12 mouse cellular contexts compared by ENCODE assay signal in genomic region chr19:53318143-53319132, GRCm38 (mm10). TPM values are rescaled to one million over a fixed set of nuclear protein-coding genes. Genes with fewer than 3 reads are reported as not detected.
DNase-seq lines count a peak whose midpoint lies in the region; ATAC-seq and TF ChIP-seq lines count a peak whose summit lies in the region.
"Had no signal": no experiment of that assay in that cellular context is flagged by ENCODE, and none has a peak within 500 bp of the region (broad histone marks: within the 10 kb centered on the region; RNA-seq: fewer than 3 reads in every experiment).

No protein-coding gene starts in this region.

- 84% methylated on average over 16 of the region's 16 CpGs for WGBS in forebrain, embryonic 10.5 days
- 81% methylated on average over 16 of the region's 16 CpGs for WGBS in forebrain, postnatal 0 days
- WGBS in liver, embryonic 13.5 days (ENCODE audit: insufficient replicate concordance) = 43% methylated on average over 16 of the region's 16 CpGs
- 62% methylated on average over 16 of the region's 16 CpGs for WGBS in intestine, embryonic 15.5 days
- 66% methylated on average over 16 of the region's 16 CpGs for WGBS in stomach, embryonic 14.5 days
- WGBS in forebrain, embryonic 14.5 days = 81% methylated on average over 16 of the region's 16 CpGs

- H3K9ac ChIP-seq in forebrain, postnatal 0 days = no peak overlapping the region
- peak overlapping the region; percentile 1; the same call in 1 of the 2 replicates for H3K9ac ChIP-seq in liver, embryonic 13.5 days
- H3K9ac ChIP-seq in intestine, embryonic 15.5 days = no peak overlapping the region
- H3K9ac ChIP-seq in stomach, embryonic 14.5 days (replicated peaks; ENCODE audit: low read depth, low read length) = no peak overlapping the region
- H3K9ac ChIP-seq in forebrain, embryonic 14.5 days (ENCODE audit: low read length) = no peak overlapping the region

- H3K4me3 ChIP-seq in forebrain, embryonic 10.5 days = no peak overlapping the region
- H3K4me3 ChIP-seq in forebrain, postnatal 0 days (ENCODE audit: low read depth, low read length) = no peak overlapping the region
- H3K4me3 ChIP-seq in liver, embryonic 13.5 days (replicated peaks) = no peak overlapping the region
- no peak overlapping the region for H3K4me3 ChIP-seq in intestine, embryonic 15.5 days (replicated peaks)
- no peak overlapping the region for H3K4me3 ChIP-seq in stomach, embryonic 14.5 days (ENCODE audit: low read depth, low read length)
- no peak overlapping the region for H3K4me3 ChIP-seq in forebrain, embryonic 14.5 days (ENCODE audit: low read depth, low read length)

- DNase-seq in forebrain, embryonic 10.5 days (ENCODE audit: extremely low spot score, low spot score) = no peak
- DNase-seq in forebrain, postnatal 0 days = no peak
- no peak for DNase-seq in liver, embryonic 13.5 days
- no peak for DNase-seq in liver
- DNase-seq in forebrain, embryonic 14.5 days (ENCODE audit: low spot score) = no peak
- no peak for DNase-seq in kidney, postnatal 14 days
- DNase-seq: gastrocnemius, postnatal 14 days had no signal

- H3K4me1 ChIP-seq in forebrain, embryonic 10.5 days = peaks cover 34% of the 10 kb centered on the region
- peaks cover 5% of the 10 kb centered on the region for H3K4me1 ChIP-seq in forebrain, postnatal 0 days (ENCODE audit: insufficient read depth)
- peaks cover 80% of the 10 kb centered on the region for H3K4me1 ChIP-seq in liver, embryonic 13.5 days (replicated peaks)
- peaks cover 43% of the 10 kb centered on the region for H3K4me1 ChIP-seq in intestine, embryonic 15.5 days (replicated peaks)
- peaks cover 30% of the 10 kb centered on the region for H3K4me1 ChIP-seq in stomach, embryonic 14.5 days (ENCODE audit: control insufficient read depth, insufficient read depth, low read length)
- H3K4me1 ChIP-seq in forebrain, embryonic 14.5 days (ENCODE audit: control insufficient read depth, insufficient read depth, low read length) = peaks cover 8% of the 10 kb centered on the region

- no peaks in the 10 kb centered on the region for H3K27me3 ChIP-seq in forebrain, embryonic 10.5 days (ENCODE audit: poor library complexity, severe bottlenecking)
- H3K27me3 ChIP-seq in forebrain, postnatal 0 days (ENCODE audit: insufficient read depth, low read length) = no peaks in the 10 kb centered on the region
- H3K27me3 ChIP-seq in liver, embryonic 13.5 days = no peaks in the 10 kb centered on the region
- H3K27me3 ChIP-seq in intestine, embryonic 15.5 days (replicated peaks) = no peaks in the 10 kb centered on the region
- H3K27me3 ChIP-seq in stomach, embryonic 14.5 days (ENCODE audit: control insufficient read depth, insufficient read depth, low read length) = no peaks in the 10 kb centered on the region
- H3K27me3 ChIP-seq in forebrain, embryonic 14.5 days (replicated peaks; ENCODE audit: control insufficient read depth, insufficient read depth, low read length) = no peaks in the 10 kb centered on the region

- no peak for ATAC-seq in forebrain, postnatal 0 days
- no peak for ATAC-seq in liver, embryonic 13.5 days (ENCODE audit: low read depth)
- peak; percentile 26; the same call in 1 of the 2 replicates for ATAC-seq in intestine, embryonic 15.5 days
- ATAC-seq in stomach, embryonic 14.5 days (ENCODE audit: insufficient number of reproducible peaks, insufficient read depth, low FRiP score, low read depth) = no peak
- no peak for ATAC-seq in forebrain, embryonic 14.5 days

- H3K4me2 ChIP-seq in forebrain, postnatal 0 days (ENCODE audit: low read depth) = no peak overlapping the region
- 0 out of 2 replicates have a peak overlapping the region, but pooled peaks have one; percentile 6 for H3K4me2 ChIP-seq in liver, embryonic 13.5 days
- H3K4me2 ChIP-seq in intestine, embryonic 15.5 days (replicated peaks) = peak overlapping the region; percentile 26
- peak overlapping the region; percentile 8; the same call in 1 of the 2 replicates for H3K4me2 ChIP-seq in stomach, embryonic 14.5 days (replicated peaks; ENCODE audit: low read depth, low read length)
- no peak overlapping the region for H3K4me2 ChIP-seq in forebrain, embryonic 14.5 days (ENCODE audit: low read length)

- H3K27ac ChIP-seq in forebrain, embryonic 10.5 days = 0 out of 2 replicates have a peak overlapping the region, but pooled peaks have one; percentile 20
- H3K27ac ChIP-seq in forebrain, postnatal 0 days (ENCODE audit: low read depth, low read length) = no peak overlapping the region
- H3K27ac ChIP-seq in liver, embryonic 13.5 days = peak overlapping the region; percentile 29; the same call in 1 of the 2 replicates
- H3K27ac ChIP-seq in intestine, embryonic 15.5 days = peak overlapping the region; percentile 78
- peak overlapping the region; percentile 59; the same call in 1 of the 2 replicates for H3K27ac ChIP-seq in stomach, embryonic 14.5 days (ENCODE audit: low read length)
- no peak overlapping the region for H3K27ac ChIP-seq in forebrain, embryonic 14.5 days (ENCODE audit: low read depth, low read length)

- no peaks in the 10 kb centered on the region for H3K9me3 ChIP-seq in forebrain, embryonic 10.5 days
- H3K9me3 ChIP-seq in forebrain, postnatal 0 days (ENCODE audit: low read length) = no peaks in the 10 kb centered on the region
- no peaks in the 10 kb centered on the region for H3K9me3 ChIP-seq in liver, embryonic 13.5 days (replicated peaks)
- H3K9me3 ChIP-seq in intestine, embryonic 15.5 days = no peaks in the 10 kb centered on the region
- no peaks in the 10 kb centered on the region for H3K9me3 ChIP-seq in stomach, embryonic 14.5 days (ENCODE audit: control insufficient read depth, low read depth, low read length)
- no peaks in the 10 kb centered on the region for H3K9me3 ChIP-seq in forebrain, embryonic 14.5 days (replicated peaks; ENCODE audit: control insufficient read depth, low read length)

- no peak for TF ChIP-seq CTCF in forebrain, postnatal 0 days (IDR thresholded peaks at IDR 0.05; ENCODE audit: low read depth)

- peaks cover 5% of the 10 kb centered on the region; the same call in 1 of the 2 replicates for H3K36me3 ChIP-seq in forebrain, embryonic 10.5 days (replicated peaks)
- no peaks in the 10 kb centered on the region for H3K36me3 ChIP-seq in forebrain, postnatal 0 days (ENCODE audit: insufficient read depth)
- H3K36me3 ChIP-seq in liver, embryonic 13.5 days = no peaks in the 10 kb centered on the region
- H3K36me3 ChIP-seq in intestine, embryonic 15.5 days = no peaks in the 10 kb centered on the region
- H3K36me3 ChIP-seq in stomach, embryonic 14.5 days (ENCODE audit: control insufficient read depth, insufficient read depth, low read length) = no peaks in the 10 kb centered on the region
- no peaks in the 10 kb centered on the region for H3K36me3 ChIP-seq in forebrain, embryonic 14.5 days (ENCODE audit: control insufficient read depth, insufficient read depth, low read length)

RNA-seq across cellular contexts. Expression of gene Mxi1, which starts 8.1 kb away (rescaled TPM):
- polyA plus RNA-seq in forebrain, embryonic 10.5 days (2016; fragmentation: Nextera tagmentation; extraction: Ambion mirVana) = 16.1 and 20.7 TPM in 2 replicates
- total RNA-seq in forebrain, postnatal 0 days (2014; rRNA removed) = 37.0 and 48.4 TPM in 2 replicates
- polyA plus RNA-seq in forebrain, postnatal 0 days (2015; fragmentation: Nextera tagmentation; extraction: Ambion mirVana) = 42.2 and 48.9 TPM in 2 replicates
- 31.0 and 33.3 TPM in 2 replicates for polyA plus RNA-seq in liver, embryonic 13.5 days (2015; fragmentation: Nextera tagmentation; extraction: Ambion mirVana)
- polyA plus RNA-seq in intestine, embryonic 15.5 days (2015; fragmentation: Nextera tagmentation; extraction: Ambion mirVana) = 34.0 and 34.5 TPM in 2 replicates
- polyA plus RNA-seq in stomach, embryonic 14.5 days (2014; fragmentation: Nextera tagmentation; extraction: Ambion mirVana) = 29.3 and 30.3 TPM in 2 replicates
- 27.6 and 41.0 TPM in 2 replicates for polyA plus RNA-seq in forebrain, embryonic 14.5 days (2014; fragmentation: Nextera tagmentation; extraction: Ambion mirVana)

RNA-seq across cellular contexts. Expression of gene Gm10197, which starts 53.1 kb away (rescaled TPM):
- polyA plus RNA-seq in forebrain, embryonic 10.5 days (2016; fragmentation: Nextera tagmentation; extraction: Ambion mirVana) = not detected in 2 replicates
- not detected in 2 replicates for total RNA-seq in forebrain, postnatal 0 days (2014; rRNA removed)
- polyA plus RNA-seq in forebrain, postnatal 0 days (2015; fragmentation: Nextera tagmentation; extraction: Ambion mirVana) = not detected in 2 replicates
- polyA plus RNA-seq in liver, embryonic 13.5 days (2015; fragmentation: Nextera tagmentation; extraction: Ambion mirVana) = not detected in 2 replicates
- polyA plus RNA-seq in intestine, embryonic 15.5 days (2015; fragmentation: Nextera tagmentation; extraction: Ambion mirVana) = 1.4 TPM in 1 of 2 replicates, not detected in the other
- not detected in 2 replicates for polyA plus RNA-seq in stomach, embryonic 14.5 days (2014; fragmentation: Nextera tagmentation; extraction: Ambion mirVana)
- 7.2 TPM in 1 of 2 replicates, not detected in the other for polyA plus RNA-seq in forebrain, embryonic 14.5 days (2014; fragmentation: Nextera tagmentation; extraction: Ambion mirVana)
- total RNA-seq: gastrocnemius, postnatal 14 days had no signal
- polyA plus RNA-seq: large intestine, adult 2 months; limb, embryonic 14.5 days; spleen, adult 2 months had no signal

Comparison
In these comparisons a context has a peak if more than half of its experiments do, and no peak if none do; other contexts are left out.
1. H3K27ac ChIP-seq: peak in forebrain, embryonic 10.5 days (single experiment), liver, embryonic 13.5 days (single experiment), intestine, embryonic 15.5 days (single experiment) and stomach, embryonic 14.5 days (single experiment); none in forebrain, postnatal 0 days (single experiment) and forebrain, embryonic 14.5 days (single experiment).
2. H3K4me2 ChIP-seq: peak in liver, embryonic 13.5 days (single experiment), intestine, embryonic 15.5 days (single experiment) and stomach, embryonic 14.5 days (single experiment); none in forebrain, postnatal 0 days (single experiment) and forebrain, embryonic 14.5 days (single experiment).